Mouse (Mus musculus): Measurements from ENCODE around the gene Chn2.

The Chn2 gene

DNA sequence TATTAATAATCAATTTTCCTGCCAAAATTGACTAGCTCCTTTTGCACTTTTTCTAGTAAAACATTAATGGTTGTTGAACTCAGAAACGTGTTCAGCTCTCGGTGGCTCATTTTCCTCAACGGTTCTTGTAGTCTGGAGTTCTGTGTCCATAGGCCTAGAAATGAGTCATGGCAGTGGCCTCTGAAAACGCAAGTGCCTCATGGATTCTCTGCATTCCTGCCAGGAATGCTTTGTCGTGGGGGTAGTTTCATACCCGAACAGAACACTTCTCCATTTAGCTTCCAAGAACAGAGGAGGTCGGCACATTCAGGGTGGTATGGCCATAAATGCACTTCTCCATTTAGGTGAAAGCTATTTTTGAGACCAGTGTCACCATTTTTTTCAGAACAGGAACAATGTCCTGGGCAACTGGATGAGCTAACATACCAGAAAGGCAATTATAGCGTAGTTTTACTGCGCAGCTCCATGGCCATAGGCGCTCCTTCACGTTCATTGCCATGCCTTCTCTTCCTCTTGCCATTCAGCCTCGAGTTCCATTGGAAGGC lies 244.9 kb downstream of the Chn2 start:
- DNase-seq (ENCODE audit: low read depth), result no peak

DNA sequence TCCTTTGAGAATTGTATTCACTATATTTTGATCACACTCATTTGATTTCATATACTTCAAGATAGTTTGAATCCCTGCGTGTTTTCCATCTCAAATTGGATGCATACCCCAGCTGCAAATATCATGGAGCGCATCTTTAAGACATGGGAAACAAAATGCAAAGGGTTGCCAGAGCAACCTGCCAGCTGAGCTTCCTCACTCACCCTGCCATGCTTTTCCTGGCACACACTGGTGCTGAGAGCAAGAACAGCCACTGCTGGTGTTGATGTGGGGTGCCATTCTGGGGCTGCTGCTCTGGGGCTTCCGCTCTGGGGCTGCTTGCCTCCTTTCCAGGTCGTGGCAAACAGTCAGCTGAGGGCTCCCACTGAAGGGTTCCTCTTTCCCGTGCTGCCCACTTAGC lies 247.5 kb downstream of the Chn2 start:
- DNase-seq (ENCODE audit: low read depth), result no peak

DNA sequence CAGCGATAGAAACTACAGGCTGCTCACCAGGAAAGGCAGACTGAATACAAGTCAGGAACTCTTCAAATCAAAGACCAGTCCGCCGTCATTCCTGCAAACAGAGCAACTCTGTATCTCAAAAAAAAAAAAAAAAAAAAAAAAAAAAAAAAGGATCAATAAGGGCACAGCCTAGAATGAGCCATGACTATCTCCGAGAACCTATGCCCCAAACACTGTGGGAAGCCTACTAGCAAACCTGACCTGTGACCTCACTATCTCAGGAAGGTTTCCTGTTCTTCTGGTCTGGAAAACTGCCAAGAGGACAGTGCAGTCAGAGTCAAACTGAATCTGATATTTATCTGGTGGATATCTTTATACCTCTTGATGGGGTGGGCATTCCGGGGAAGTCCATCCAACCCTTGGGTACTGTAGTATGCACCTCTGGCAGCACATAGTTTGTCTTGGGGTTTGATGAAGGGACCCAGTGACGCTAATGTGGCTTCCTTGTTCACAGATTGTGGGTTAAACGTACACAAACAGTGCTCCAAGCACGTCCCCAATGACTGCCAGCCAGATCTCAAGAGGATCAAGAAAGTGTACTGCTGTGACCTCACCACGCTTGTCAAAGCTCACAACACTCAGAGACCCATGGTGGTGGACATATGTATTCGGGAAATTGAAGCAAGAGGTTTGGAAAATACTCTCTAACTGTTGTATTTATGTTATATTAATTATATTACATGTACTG lies 250.6 kb downstream of the Chn2 start:
- DNase-seq (ENCODE audit: low read depth), result no peak

DNA sequence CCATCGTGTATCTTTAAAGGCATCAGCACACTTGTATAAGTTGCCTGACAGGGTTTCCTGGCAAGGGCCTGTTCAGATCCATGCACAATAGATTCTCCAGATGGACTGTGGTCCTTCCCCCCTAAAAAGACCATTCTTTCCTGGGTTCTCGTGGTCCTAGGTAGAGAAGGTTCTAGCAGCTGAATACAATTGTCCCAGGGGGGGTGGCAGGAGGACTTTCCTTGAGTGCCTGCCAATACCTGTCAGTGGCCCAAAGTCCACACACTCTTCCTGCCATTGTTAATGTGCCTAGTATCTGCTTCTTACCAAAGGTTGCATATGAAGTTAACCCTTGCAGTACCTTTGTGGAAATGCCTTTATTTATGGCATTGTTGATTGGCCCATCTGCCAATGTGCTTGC lies 257.9 kb downstream of the Chn2 start:
- DNase-seq (ENCODE audit: low read depth), result no peak

DNA sequence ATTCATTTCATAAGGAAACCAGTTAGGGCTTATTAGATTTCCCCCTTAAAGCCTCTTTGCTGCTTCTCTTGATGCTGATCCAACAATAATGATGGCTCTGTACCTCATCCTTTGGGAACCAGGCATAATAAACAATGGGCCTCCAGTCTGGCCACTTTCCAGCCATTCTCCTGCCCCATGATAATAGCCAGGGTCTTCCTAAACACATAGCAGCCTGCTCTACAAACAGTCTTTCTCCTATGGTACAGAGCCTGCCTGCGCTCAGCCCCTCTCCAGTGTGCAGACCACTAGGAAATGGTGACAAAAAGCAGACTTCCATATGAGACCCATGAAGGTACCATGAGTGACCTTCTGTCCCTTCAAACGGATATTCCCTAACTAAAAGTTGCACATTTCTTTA lies 260.1 kb downstream of the Chn2 start:
- DNase-seq (ENCODE audit: low read depth), result no peak

DNA sequence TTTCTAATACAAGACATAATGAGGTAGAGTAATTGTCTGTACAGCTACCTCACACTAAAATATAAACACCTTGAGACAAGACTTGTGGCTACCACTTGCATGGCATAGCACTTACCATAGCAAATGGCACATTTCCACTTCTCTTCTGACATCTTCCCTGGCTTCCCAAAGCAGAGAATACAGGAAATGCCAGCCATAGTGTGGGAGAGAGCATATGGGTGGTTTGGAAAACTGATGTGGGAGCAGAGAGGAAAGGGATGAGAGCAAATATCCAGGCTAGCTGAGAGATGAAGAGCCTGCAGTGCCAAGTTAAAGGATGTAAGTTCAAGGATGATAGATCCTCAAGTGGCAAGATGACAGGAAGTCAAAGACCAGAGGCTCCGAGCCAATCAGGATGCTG lies 266.4 kb downstream of the Chn2 start:
- DNase-seq (ENCODE audit: low read depth), result no peak

DNA sequence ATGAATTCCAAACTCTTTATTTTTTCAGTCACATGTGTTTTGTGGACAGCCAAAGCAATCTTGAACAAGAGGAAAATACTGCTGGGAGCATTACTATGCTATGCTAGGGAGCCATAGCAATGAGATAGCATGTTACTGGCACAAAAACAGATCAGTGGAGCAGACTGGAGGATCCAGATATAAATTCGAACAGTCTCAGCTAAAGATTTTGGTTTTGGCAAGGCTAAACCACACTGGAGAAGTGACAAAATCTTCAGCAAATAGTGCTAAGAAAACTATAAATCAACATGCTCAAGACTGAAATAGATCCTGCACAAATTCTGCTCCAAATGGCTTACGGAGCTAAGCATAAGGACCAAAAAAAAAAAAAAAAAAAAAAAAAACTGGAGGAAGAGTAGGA lies 273.7 kb downstream of the Chn2 start:
- DNase-seq (ENCODE audit: low read depth), result no peak

DNA sequence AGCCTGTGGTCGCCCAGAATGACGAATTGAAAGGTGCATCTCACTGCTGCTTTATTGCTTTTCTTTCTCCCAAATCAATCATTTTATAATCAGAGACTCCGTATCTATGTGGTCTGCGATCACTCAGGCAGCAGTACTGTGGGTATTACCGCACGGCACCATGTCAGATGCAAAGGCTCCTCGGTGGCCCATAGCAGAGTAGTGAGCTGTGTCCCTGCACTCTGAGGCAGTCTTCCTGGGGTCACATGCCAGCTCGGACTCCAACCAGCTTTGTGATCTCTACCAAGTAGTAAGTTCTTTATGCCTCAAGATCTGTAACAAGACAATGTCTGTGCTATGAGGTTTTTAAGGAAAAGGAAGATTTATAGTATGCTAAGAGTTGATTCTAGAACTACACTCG lies 279.3 kb downstream of the Chn2 start:
- no peak for DNase-seq (ENCODE audit: low read depth)

DNA sequence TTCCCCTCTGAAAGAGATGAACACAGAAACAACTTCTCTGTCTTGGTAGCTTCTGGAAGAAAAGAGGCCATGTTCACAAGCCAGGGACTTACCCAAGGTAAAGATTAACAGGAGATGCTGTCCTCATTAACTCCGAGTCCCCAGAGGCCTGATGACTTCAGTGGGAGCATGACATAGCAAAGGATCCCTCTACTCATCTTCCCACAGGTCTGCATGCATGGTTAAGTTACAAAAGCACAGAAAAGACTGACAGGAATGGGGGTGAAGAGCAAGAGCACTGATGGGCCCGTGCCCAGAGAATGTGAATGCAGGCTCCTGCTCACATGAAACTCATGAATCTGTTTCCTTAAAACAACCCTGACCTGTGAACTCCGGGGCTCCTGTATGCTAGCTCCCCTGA lies 279.8 kb downstream of the Chn2 start:
- no peak for DNase-seq (ENCODE audit: low read depth)

DNA sequence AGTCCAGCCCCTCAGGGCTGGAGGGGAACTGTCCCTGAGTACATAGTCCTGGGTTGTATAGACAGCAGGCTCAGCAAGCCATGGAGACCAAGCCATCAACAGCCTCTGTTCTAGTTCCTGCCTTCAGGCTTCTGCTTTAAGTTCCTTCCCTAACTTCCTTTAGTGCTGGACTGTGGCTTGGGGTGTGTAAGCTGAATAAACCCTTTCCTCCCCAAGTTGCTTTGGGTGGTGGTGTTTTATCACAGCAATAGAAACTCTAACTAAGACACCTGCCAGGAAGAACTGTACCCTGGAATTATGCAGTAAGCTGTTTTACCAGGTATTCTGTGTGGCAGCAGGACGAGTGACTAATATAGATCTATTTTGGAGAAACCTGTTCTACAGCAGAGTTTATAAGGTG lies 280.9 kb downstream of the Chn2 start:
- DNase-seq (ENCODE audit: low read depth), result no peak

DNA sequence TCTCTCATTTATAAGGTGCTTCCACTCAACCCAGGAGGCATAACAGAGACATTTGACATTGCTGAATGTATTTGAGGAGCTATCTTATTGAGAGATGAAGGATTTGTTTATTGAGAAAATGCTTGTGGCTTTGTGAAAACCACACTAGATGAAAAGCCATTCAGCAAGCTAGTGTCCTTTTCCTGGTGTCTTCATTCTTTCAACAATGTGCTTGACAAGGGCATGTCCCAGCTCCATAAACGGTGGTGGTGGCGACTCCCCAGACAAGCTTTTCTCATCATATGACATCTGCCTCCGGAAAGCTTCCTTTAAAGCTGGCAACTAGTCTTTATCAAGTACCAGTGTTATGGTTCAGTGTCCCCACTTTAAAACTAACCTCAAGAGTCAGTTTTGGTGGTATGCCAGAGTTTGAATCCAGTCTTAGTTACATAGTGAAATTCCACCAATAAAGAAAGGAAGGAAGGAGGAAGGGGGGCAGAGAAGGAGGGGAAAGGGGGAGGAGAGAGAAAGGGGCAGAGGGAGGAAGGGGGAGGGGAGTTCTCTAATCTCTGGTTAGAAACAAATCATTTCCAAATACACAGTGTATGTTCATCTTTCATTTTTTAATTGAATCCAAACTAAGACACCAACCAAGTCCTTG lies 286.0 kb downstream of the Chn2 start, which contains the start of gene Prr15:
Prr15 (plus strand) TSS at position 590 of the 640 bp plus-strand sequence.
- no peak for DNase-seq (ENCODE audit: low read depth)

DNA sequence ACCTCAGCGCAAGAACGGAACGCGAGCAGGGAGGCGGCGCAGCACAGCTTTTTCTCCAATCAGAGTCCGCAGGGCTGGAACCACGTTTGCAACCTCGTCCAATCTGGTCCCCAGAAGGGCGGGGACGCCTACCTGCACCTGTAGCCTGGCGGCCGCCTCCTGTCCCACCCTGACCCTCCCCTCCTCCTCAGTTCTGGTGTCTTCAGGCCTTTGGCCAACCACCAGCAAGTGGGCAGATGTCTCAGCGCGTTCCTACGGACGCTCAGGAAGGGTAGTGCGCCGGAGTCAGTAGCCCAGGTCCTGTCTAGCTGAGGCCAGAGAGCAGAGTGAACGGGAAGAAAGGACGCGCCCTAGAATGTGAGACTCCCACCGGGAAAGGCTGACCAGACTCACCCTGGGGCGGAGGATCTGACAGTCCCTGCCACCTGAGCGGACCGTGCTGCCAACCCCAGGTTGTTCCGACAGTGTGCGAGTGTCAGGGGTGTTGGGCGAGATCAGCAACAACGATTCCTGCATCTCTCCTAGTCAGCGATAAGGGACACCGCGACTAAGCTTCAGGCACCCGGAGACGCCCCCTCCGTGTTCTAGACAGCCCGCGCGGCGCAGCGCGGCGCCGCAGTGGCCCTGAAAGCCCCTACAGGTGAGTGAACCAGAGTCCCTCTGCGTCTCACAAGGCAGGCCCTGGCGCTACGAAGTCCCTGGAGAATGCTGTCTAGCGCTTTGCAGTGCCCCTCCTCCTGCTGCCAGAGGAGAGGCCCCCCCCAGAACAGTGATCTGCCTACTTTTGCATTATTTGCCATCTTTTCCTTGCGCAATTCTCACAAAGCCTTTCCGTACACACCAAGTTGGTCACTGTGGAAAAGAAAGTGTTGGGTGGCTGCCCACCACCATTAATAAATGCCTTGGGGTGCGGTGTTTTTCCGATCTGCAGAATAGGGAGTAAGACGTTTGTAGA lies 287.6 kb downstream of the Chn2 start:
- no peak for DNase-seq (ENCODE audit: low read depth)

DNA sequence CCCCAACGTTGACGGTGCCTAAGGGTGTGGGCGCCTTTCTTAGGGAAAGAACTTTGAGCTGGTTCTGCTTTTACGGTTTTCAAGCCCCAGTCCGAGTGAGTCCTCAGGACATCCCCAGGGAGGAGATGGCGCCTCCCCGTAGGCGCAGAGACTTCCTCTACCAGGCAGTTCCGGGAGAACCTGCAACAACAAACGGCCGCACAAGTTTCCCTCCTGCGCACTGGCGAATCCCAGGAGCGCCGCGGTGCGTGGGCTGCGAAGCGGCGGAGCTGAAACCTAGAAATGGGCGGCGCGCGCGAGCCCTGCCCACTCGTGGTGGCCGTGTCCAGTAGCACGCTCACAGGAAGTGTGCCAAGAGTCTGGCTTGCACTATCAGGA lies 288.3 kb downstream of the Chn2 start:
- DNase-seq (ENCODE audit: low read depth), result no peak

DNA sequence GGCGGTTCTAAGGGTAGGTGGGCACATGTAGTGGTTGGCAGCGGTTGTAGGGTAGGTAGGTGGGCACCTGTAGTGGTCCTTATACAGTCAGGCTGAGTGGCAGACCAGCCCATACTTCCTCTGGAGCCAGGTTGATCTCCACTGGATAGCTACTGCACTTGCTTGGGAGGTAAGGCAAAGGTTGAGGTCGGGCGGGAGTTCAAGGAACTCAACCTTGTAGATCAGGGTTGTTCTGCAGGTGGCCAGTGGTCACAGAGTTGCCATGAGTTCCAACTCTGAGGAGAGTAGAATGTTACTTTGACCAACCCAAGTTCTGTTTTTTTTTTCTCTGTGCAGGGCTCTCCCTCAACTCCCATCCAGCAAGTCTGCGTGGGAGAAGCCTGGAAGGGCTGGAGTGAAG lies 289.4 kb downstream of the Chn2 start:
- no peak for DNase-seq (ENCODE audit: low read depth)

DNA sequence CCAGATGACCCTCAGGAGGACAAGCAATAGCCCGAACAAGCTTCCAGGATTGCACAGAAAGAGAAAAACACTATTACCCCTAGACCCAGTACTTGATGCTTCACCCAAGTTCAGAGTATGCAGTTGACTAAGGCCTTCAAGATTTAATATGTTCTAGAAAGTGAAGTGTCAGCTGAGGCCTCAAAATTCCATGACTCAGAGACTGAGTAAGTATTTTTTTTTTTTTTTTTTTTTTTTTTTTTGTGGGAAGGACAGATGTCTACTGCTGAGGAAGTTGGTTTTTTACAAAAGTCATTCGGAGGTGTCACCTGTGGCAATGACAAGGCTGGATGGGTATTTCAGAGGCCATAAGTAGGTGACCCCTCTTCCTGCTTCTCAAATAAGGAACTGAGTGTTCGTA lies 290.2 kb downstream of the Chn2 start:
- no peak for DNase-seq (ENCODE audit: low read depth)

DNA sequence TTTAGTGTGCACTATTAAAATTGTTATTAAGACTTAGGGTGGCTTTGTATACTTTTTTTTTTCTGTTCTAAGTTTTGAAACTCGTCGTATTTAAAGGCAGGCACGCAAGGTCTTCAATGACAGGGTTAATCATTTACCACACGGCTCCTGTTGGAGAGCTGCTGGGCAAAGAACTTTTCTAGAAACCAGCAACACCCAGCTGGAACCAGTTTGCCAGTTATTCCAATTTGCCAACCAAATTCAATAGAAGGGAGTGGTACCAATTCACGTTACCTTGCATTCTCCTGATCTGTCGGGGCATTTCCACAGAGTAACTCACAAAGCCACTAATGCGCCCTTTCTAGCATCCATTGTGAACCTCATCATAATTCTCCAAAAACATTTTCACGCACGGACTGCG lies 290.8 kb downstream of the Chn2 start:
- DNase-seq (ENCODE audit: low read depth), result no peak

DNA sequence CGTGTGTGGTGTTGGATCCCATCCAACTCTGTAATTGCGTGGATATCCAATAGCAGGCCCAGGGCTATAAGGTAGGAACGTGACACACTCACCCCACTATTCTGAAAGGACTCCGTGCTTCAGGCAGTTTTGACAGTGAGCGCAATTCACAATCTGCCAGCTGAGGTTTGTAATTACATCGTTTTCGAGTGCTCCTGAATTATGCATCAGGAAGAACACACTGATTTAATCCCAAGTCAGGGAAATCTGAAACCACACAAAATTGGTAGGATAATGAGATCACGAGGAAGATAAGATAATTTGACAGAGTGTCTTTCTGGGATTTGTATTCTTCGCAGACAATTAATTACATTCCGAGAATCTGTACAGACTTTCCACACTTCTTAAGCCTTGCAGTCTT lies 292.4 kb downstream of the Chn2 start:
- DNase-seq (ENCODE audit: low read depth), result no peak

DNA sequence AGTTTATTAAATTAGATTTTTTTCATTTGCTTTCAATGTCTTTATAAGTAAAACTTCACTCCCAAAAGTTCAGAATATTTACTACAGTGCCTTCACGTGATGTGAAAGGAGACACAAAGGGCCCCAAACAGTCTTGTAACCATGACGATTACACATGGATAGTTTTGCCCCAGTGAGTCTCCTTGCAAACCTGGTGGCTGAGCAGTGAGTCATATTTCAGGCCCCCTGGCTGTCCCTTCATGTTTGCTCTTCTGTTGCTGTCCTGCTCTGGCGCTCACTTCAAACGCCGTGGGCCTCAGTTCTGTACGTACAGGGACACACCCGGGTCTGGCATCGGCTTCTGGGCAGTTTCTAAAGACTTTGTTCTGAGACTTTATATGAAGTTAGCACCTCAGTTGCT lies 292.8 kb downstream of the Chn2 start:
- no peak for DNase-seq (ENCODE audit: low read depth)

DNA sequence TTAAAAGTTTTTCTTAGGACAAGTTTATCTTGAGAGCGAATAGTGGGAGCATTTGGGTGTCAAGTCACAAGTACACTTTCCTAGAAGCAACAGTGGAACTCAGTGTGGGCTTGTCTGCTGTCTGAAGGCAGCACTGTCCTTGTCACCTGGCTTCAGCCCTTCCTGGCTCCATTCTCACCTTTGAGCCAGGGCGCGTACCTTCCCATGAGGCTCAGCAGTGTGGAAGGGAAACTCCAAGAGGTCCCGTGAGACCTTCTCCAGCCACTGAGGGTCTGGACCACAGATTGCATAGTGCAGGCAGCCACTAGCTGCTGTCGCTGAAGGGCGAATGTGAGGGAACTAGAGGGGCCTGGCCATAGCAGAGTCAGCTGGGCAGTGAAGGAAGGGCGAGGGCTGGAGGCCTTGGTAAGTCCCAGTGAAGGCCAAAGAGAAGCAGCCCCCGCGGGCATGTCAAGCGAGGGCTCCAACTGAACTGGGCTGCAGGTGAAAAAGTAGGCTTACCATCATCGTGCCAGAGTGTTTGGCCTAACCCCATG lies 293.8 kb downstream of the Chn2 start:
- DNase-seq (ENCODE audit: low read depth), result no peak

DNA sequence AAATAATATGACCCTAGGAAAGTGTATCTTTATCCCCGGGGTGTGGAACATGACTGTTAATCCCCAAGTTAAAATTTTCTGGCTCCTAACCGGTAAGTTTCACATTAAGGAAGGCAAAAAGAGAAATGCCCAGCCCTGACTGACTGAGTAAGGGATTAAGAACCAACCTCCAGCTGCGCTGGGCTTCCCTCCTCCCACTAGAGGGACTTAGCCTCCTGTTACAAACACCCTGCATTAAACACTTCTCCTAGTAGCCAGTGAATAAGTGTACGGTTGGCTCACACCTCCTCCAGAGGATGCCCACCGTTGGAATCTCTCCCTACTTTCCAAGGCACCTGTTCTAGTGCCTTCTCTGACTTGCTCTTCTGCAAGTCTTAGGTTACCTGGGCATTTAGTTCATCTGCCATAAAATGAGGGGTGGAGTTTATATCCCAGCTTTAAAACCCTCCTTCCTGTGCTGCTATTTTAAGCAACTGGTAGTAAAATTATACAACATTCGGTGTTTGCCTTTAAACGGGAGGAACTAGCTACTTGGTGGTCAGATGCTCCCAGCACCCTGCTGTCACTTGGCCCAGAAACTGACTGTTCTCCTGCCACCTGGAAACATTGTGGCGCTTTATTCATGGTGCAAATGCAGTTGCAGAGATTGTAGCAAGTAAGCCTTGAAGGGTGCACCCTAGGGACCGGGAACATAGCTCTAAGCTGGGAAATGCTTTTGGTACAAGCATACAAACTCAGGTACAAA lies 294.5 kb downstream of the Chn2 start:
- no peak for DNase-seq (ENCODE audit: low read depth)

DNA sequence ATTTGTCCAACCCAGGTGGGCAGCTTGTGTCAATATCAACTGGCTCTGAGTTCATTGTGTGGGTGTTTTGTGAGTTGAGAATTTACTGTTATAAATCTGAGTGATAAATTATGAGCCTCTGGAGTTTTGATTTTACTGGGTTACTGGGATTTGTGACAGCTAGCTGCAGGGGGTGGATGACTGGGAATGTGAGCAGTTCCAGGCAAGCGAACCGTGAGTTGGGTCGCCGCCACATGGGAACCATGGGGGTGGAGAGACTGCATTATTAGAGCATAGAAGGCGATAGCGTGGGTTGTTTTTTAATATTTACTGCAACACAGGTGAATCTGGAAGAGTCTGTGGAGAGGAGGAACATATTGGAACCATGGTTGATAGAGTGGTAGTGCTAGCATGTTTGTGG lies 298.0 kb downstream of the Chn2 start:
- no peak for DNase-seq (ENCODE audit: low read depth)

DNA sequence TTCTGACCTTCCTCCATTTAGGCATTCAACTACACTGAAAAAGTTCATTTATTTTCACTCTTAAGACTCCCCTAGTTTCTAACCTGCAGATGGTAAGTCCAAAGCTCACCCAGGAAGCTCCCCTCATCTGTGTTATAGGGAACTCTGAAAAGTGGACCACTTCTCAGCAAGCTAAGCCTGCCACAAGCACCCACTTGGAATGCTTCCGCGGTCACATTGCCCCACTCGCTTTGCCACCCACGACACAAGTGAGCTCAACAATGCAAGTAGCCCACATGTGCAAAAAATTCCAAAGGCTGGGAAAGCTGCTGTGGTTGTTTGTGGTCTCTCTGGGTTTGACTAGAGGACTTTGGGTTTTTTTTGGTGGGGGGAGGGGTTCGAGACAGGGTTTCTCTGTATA lies 301.8 kb downstream of the Chn2 start:
- DNase-seq (ENCODE audit: low read depth), result no peak
